Mouse (Mus musculus) adrenal gland (tissue): ENCODE data around the gene Rap1a.

Experiments
- intact Hi-C: fragments of 180-260 bp; cut with DNase I; formaldehyde crosslinking; loops from one replicate; pipeline ENCODE4 v1.15.1; 2025

Rap1a gene

GRCm38 (mm10) chr3:105695476-105696386 is 105.4 kb downstream of the Rap1a start:
- intact Hi-C loops: no loop called here

- intact Hi-C loops: no loop called here
Observed at GRCm38 (mm10) chr3:105693327-105694080, 107.6 kb downstream of the Rap1a start.

GRCm38 (mm10) chr3:105688536-105688935 is 112.6 kb downstream of the Rap1a start:
- intact Hi-C loops: loop anchor here (5.0 kb wide), 2 partner anchors 39 to 209 kb away; no protein-coding TSS in a partner anchor

DNA sequence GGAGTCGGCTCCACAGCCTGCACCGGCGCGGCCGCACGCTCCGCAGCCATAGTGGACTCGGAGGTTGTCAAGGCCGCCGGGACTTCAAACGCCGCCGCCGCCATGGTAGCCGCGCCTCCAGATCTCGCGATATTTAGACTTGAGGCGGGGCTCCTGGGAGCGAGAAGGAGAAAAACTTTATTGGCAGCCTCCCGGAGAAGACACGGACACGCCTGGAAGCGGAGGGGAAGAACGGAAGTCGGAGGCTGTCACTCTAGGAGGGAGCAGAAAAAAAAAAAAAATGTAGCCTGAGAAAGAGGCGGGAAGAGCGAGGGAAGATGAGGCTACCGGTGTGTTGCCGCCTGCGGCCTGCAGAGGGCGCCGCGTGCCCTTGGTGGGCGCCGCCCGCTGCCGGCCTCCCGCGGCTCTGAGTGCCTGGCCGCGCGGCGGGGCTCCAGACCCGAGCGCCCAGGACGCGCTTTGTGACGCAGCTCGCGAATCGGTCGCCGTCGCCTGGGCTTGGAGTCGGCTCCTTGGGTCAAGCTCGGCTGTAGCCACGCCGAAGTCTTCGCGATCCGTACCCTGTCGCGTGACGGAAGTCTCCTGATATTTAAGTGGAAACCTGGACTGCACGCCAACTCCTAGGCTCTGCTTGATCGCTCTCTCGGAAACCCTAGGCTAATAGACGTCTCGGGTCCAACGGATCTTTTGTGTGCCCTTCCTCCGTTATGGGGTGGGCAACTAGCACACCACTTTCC is 113.6 kb downstream of the Rap1a start, which contains the start of gene Ddx20:
Gene Ddx20, minus strand, starts transcription at position 251 of the 737 bp plus-strand sequence.
- intact Hi-C loops: loop anchor here (5.0 kb wide), 2 partner anchors 40 to 210 kb away; no protein-coding TSS in a partner anchor

- intact Hi-C loops: loop anchor here (5.0 kb wide), 2 partner anchors 41 to 211 kb away; no protein-coding TSS in a partner anchor
Observed at GRCm38 (mm10) chr3:105686394-105687323, 114.5 kb downstream of the Rap1a start.

DNA sequence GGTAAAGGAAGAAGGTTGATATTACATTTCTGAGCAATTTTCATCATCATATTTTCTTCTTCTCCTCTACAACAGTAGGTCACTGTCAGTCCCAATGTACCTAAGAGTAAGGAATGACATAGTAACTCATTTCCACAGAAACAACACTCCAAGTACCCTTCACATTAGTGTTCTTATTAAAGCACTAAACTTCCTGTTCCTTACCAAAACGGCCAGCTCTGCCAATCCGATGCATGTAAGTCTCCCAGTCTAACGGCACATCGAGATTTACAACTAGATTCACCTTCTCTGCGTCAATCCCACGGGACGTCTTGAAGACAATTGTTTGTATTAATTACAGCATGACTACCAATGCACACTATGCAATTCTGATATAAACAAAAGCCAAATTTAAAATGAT is 120.8 kb downstream of the Rap1a start:
- intact Hi-C loops: no loop called here
